Mouse (Mus musculus) ES-Bruce4 (cell line): Measurements from ENCODE around the gene Kansl1l.

Experiments used
- CTCF ChIP-seq: IDR thresholded peaks from one replicate; pipeline ENCODE4 v1.8.1; 2011; ENCODE audit warnings: low read depth, low read length
- POLR2A ChIP-seq: IDR thresholded peaks from one replicate; pipeline ENCODE4 v1.8.1; 2011; ENCODE audit warnings: low read length; ENCODE audit not compliant: insufficient read depth

DNA sequence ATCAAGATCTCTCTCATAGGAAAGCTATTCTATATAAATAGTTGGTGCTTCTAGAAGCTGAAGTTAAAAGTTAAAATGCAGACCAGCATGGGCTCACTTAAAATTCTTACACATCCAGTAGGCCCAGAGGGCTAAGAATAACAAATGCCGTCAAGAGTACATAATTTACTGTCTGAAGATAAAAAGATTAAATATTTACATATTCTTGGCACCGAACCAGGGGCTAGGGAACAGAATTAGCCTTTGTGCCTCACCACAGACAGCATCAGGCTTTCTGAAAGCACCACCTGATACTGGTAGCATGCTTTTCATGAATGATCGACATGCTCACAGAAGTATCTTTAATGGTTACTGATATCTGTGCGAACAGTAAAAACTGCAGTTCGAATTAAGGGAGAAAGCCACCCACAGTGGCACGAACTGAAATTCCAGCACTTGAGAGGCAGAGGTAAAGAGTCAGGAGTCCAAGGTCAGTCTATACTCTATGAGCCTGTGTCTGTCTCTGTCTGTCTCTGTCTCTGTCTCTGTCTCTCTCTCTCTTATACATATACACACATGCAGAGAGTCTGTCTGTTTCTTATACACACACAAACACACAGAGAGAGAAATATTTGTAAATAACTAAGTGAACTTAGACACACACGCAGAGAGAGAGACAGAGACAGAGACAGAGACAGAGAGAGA is 22.5 kb upstream of the Kansl1l start:
- no peak for TF ChIP-seq POLR2A
- TF ChIP-seq CTCF: no peak
